Mouse (Mus musculus) CH12.LX (cell line): ENCODE measurements around the gene P2ry4. TPM values are rescaled to one million over a fixed set of nuclear protein-coding genes. Genes with fewer than 3 reads are reported as not detected.

Experiments
- DNase-seq: peaks from one replicate; pipeline ENCODE4 v3.0.0-alpha.2; 2013; ENCODE audit errors: extremely low read depth
- H3K27ac ChIP-seq: 2 replicates; pipeline ENCODE4 v1.5.1; 2012; ENCODE audit warnings: low read depth, mild to moderate bottlenecking, control low read depth, moderate library complexity; ENCODE audit not compliant: insufficient read depth
- H3K27me3 ChIP-seq: replicated peaks from 2 replicates; pipeline ENCODE3; 2012; ENCODE audit warnings: inconsistent platforms
- H3K36me3 ChIP-seq, 2 experiments: replicated peaks in 1 of 2; 2 replicates each; pipeline versions ENCODE3 to v1.6.1; 2012; ENCODE audit warnings: inconsistent platforms in 1 of 2, low read length in 1 of 2, mild to moderate bottlenecking in 1 of 2, mixed read lengths in 1 of 2, moderate library complexity in 1 of 2; ENCODE audit not compliant: control insufficient read depth in 1 of 2, insufficient read depth in 1 of 2
- H3K4me1 ChIP-seq, 2 experiments: 2 replicates each; pipeline ENCODE4 v1.6.1; 2012; ENCODE audit warnings: inconsistent platforms in 1 of 2, moderate library complexity in 1 of 2; ENCODE audit not compliant: insufficient read depth in 2 of 2, control insufficient read depth in 1 of 2
- H3K4me2 ChIP-seq: 2 replicates; pipeline ENCODE4 v1.6.1; 2012; ENCODE audit warnings: low read depth, mild to moderate bottlenecking, control low read depth; ENCODE audit not compliant: poor library complexity, insufficient read depth, severe bottlenecking
- H3K4me3 ChIP-seq, 3 experiments: fragments of 150-350 bp in 1 of 3; sonication (generic) in 1 of 3; replicated peaks in 1 of 3; 2 replicates each; pipeline versions ENCODE3 to v1.5.1; 2011 to 2012; ENCODE audit warnings: low read depth in 2 of 3, low read length in 2 of 3, mild to moderate bottlenecking in 2 of 3, moderate library complexity in 2 of 3, control low read depth in 1 of 3, improper control_type of control experiment in 1 of 3, inconsistent platforms in 1 of 3, mixed read lengths in 1 of 3; ENCODE audit not compliant: poor library complexity in 1 of 3
- H3K79me2 ChIP-seq: replicated peaks from 2 replicates; pipeline ENCODE4 v1.6.1; 2012; ENCODE audit warnings: mild to moderate bottlenecking, moderate library complexity; ENCODE audit not compliant: control insufficient read depth, poor library complexity, insufficient read depth, severe bottlenecking; ENCODE audit errors: extremely low read depth
- H3K9ac ChIP-seq: 2 replicates; pipeline ENCODE4 v1.6.1; 2012; ENCODE audit warnings: low read depth, mild to moderate bottlenecking, control low read depth, moderate library complexity; ENCODE audit not compliant: insufficient read depth
- H3K9me3 ChIP-seq: replicated peaks from 2 replicates; pipeline ENCODE3; 2012; ENCODE audit warnings: low read length, inconsistent platforms, mixed read lengths
- CHD2 ChIP-seq: IDR thresholded peaks from 2 replicates; pipeline ENCODE4 v1.6.1; 2011; ENCODE audit warnings: low read length, improper control_type of control experiment
- CTCF ChIP-seq, 2 experiments: IDR thresholded peaks in 1 of 2; conservative IDR thresholded peaks in 1 of 2; 2 replicates each; pipeline ENCODE4 v1.5.1; 2011 to 2012; ENCODE audit warnings: low read depth in 2 of 2, low read length in 2 of 2, improper control_type of control experiment in 1 of 2, inconsistent platforms in 1 of 2, mild to moderate bottlenecking in 1 of 2, moderate library complexity in 1 of 2
- E2F4 ChIP-seq: IDR thresholded peaks from 2 replicates; pipeline ENCODE4 v1.6.1; 2011; ENCODE audit warnings: low read depth, low read length, improper control_type of control experiment; ENCODE audit not compliant: insufficient replicate concordance
- ELF1 ChIP-seq: IDR thresholded peaks from 2 replicates; pipeline ENCODE4 v1.6.1; 2014; ENCODE audit warnings: low read depth, mild to moderate bottlenecking, inconsistent platforms, low read length, improper control_type of control experiment
- EP300 ChIP-seq: IDR thresholded peaks from 2 replicates; pipeline ENCODE4 v1.6.1; 2011; ENCODE audit warnings: low read length, improper control_type of control experiment
- ETS1 ChIP-seq: conservative IDR thresholded peaks from 2 replicates; pipeline ENCODE4 v1.6.1; 2012; ENCODE audit warnings: low read depth, mild to moderate bottlenecking, inconsistent platforms, low read length, improper control_type of control experiment, moderate library complexity
- JUND ChIP-seq: conservative IDR thresholded peaks from 2 replicates; pipeline ENCODE4 v1.6.1; 2011; ENCODE audit warnings: low read depth, low read length, improper control_type of control experiment
- MAFK ChIP-seq: IDR thresholded peaks from 2 replicates; pipeline ENCODE4 v1.6.1; 2011; ENCODE audit warnings: low read length, improper control_type of control experiment; ENCODE audit not compliant: insufficient replicate concordance
- MAX ChIP-seq: IDR thresholded peaks from 2 replicates; pipeline ENCODE4 v1.6.1; 2011; ENCODE audit warnings: low read length, improper control_type of control experiment
- MAZ ChIP-seq: IDR thresholded peaks from 2 replicates; pipeline ENCODE4 v1.6.1; 2012; ENCODE audit warnings: low read depth, mild to moderate bottlenecking, inconsistent platforms, low read length, improper control_type of control experiment, moderate library complexity
- MEF2A ChIP-seq: IDR thresholded peaks from 2 replicates; pipeline ENCODE4 v1.6.1; 2014; ENCODE audit warnings: low read depth, mild to moderate bottlenecking, inconsistent platforms, low read length, improper control_type of control experiment, borderline replicate concordance
- MXI1 ChIP-seq: IDR thresholded peaks from 2 replicates; pipeline ENCODE4 v1.6.1; 2011; ENCODE audit warnings: mild to moderate bottlenecking, low read depth, low read length, improper control_type of control experiment
- POLR2A ChIP-seq: IDR thresholded peaks from 2 replicates; pipeline ENCODE4 v1.6.1; 2011; ENCODE audit warnings: low read depth, mild to moderate bottlenecking, improper control_type of control experiment, low read length
- POLR2AphosphoS2 ChIP-seq: IDR thresholded peaks from 2 replicates; pipeline ENCODE4 v1.6.1; 2011; ENCODE audit warnings: low read depth, low read length, improper control_type of control experiment
- TCF12 ChIP-seq: IDR thresholded peaks from 2 replicates; pipeline ENCODE4 v1.6.1; 2014; ENCODE audit warnings: low read depth, mild to moderate bottlenecking, inconsistent platforms, low read length, improper control_type of control experiment
- UBTF ChIP-seq: IDR thresholded peaks from 2 replicates; pipeline ENCODE4 v1.6.1; 2012; ENCODE audit warnings: low read depth, mild to moderate bottlenecking, inconsistent platforms, low read length, improper control_type of control experiment, moderate library complexity
- USF1 ChIP-seq: IDR thresholded peaks from 2 replicates; pipeline ENCODE4 v1.6.1; 2014; ENCODE audit warnings: low read depth, mild to moderate bottlenecking, inconsistent platforms, low read length, improper control_type of control experiment
- ZNF384 ChIP-seq: IDR thresholded peaks from 2 replicates; pipeline ENCODE4 v1.6.1; 2012; ENCODE audit warnings: low read depth, low read length, improper control_type of control experiment, inconsistent platforms
- dilution Hi-C: fragments of 300-500 bp; cut with MboI; formaldehyde crosslinking; loops from 2 replicates; pipeline ENCODE4 v1.14.3; 2020; ENCODE audit warnings: low sequenced_read_pairs; ENCODE audit not compliant: extremely low pct_unique_long_range_greater_than_20kb, extremely low pct_ligation_motif_present
- in situ Hi-C: fragments of 300-500 bp; cut with MboI; formaldehyde crosslinking; loops from 3 replicates; pipeline ENCODE4 v1.14.3; 2019; ENCODE audit warnings: low sequenced_read_pairs, low pct_ligation_motif_present, low pct_unique_long_range_greater_than_20kb, mixed read lengths
- polyA plus RNA-seq: library from polyadenylated mRNA; unstranded; fragments of >175 nt; gene quantifications from 2 replicates; pipeline ENCODE4 v1.2.1, GENCODE M21; 2012; ENCODE audit warnings: low read depth; ENCODE audit not compliant: insufficient read length
- total RNA-seq, 2 experiments: library from RNA; depleted of rRNA; stranded (reverse); fragments of 300-350 nt in 1 of 2; fragments of >200 nt in 1 of 2; gene quantifications; 2 replicates each; pipeline ENCODE4 v1.2.3; 2012 to 2014

Gene P2ry4
- total and polyA plus RNA-seq, 3 experiments: not detected

GRCm38 (mm10) chrX:100624242-100624641 is 29.6 kb upstream of the P2ry4 start:
- in situ Hi-C loops (no loop called here), dilution Hi-C loops (no loop called here)
- Histone ChIP-seq H3K36me3 (peaks cover 12 to 40% of the 10 kb centered on the region in 2 experiments), H3K4me1 (peaks cover 0 to 12% of the 10 kb centered on the region in 2 experiments; a peak in 2 of 4 replicates), H3K9ac (no peak overlapping the region), H3K79me2 (peaks cover 19% of the 10 kb centered on the region), H3K9me3 (no peaks in the 10 kb centered on the region), H3K27ac (no peak overlapping the region), H3K4me2 (no peak overlapping the region), H3K27me3 (no peaks in the 10 kb centered on the region), H3K4me3 (no peak overlapping the region)
- no peak for DNase-seq
- TF ChIP-seq POLR2A: no peak
- TF ChIP-seq TCF12: no peak
- no peak for TF ChIP-seq POLR2AphosphoS2
- TF ChIP-seq ELF1: no peak
- TF ChIP-seq ETS1: no peak
- TF ChIP-seq ZNF384: no peak
- no peak for TF ChIP-seq MAZ
- TF ChIP-seq MAX: no peak
- no peak for TF ChIP-seq MEF2A
- no peak for TF ChIP-seq E2F4
- no peak for TF ChIP-seq MAFK
- no peak for TF ChIP-seq UBTF
- TF ChIP-seq MXI1: no peak
- no peak for TF ChIP-seq CHD2
- TF ChIP-seq EP300: no peak
- TF ChIP-seq USF1: no peak
- no peak for TF ChIP-seq JUND

- TF ChIP-seq ZNF384 (no peak), ETS1 (no peak), CTCF (conservative IDR thresholded peaks at IDR 0.05 in 1 of 2, IDR thresholded peaks at IDR 0.05 in 1 of 2; ENCODE audit: low read depth in 2 of 2, low read length in 2 of 2) (0 out of 4 replicates have a peak, but pooled peaks of 1 of the 2 experiments have one; percentile 6)
- DNase-seq: no peak
- H3K4me1 ChIP-seq: peaks cover 0 to 25% of the 10 kb centered on the region in 2 experiments; a peak in 2 of 4 replicates
- dilution Hi-C loops: no loop called here
- no peak overlapping the region for H3K4me2 ChIP-seq
- H3K4me3 ChIP-seq: no peak overlapping the region
- in situ Hi-C loops: no loop called here
- no peaks in the 10 kb centered on the region for H3K27me3 ChIP-seq
- no peak overlapping the region for H3K9ac ChIP-seq
- H3K36me3 ChIP-seq: peaks cover 12 to 34% of the 10 kb centered on the region in 2 experiments
- H3K79me2 ChIP-seq: peaks cover 7% of the 10 kb centered on the region
- H3K9me3 ChIP-seq: no peaks in the 10 kb centered on the region
- H3K27ac ChIP-seq: no peak overlapping the region
Observed at GRCm38 (mm10) chrX:100621366-100621765, 26.7 kb upstream of the P2ry4 start.
